Mouse (Mus musculus) Muller cell, postnatal 12 days (primary cell): ENCODE results near the gene Nde1.
"Not testable (repeated sequence)": the region's sequence is repeated elsewhere in the genome, so short reads cannot be mapped to it uniquely, and the experiment has no call there.

ENCODE experiments used
- DNase-seq: peaks from one replicate; pipeline ENCODE4 v3.0.0-alpha.2; 2015; ENCODE audit errors: inconsistent ontology term

Gene Nde1

DNA sequence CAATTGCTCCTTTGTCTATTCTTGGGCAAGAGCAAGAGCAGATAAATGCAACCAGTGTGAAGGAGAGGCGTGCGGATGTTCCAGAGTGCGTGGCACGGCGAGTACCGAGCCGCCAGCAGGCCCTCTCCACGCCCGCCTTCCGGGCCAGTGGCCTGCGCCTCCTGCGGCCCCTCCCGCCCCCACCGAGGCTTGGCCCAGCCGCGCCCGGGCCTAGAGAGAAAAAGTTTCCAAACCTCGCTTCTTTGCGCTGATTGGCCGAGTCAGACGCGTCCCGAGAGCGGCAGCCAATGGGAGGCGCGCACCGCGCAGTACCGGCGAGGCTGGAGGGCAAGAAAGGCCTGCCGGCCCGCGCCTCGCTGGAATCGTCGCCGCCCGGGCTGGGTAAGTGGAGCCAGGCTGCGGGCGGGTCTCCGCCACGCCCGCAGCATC, at the start of gene Nde1, which contains the start of gene Marf1:
TSS of gene Nde1 (plus strand) at position 288 of the 429 bp plus-strand sequence.
TSS of gene Marf1 (minus strand) at position 364 of the 429 bp plus-strand sequence.
- DNase-seq = peak; percentile 97

DNA sequence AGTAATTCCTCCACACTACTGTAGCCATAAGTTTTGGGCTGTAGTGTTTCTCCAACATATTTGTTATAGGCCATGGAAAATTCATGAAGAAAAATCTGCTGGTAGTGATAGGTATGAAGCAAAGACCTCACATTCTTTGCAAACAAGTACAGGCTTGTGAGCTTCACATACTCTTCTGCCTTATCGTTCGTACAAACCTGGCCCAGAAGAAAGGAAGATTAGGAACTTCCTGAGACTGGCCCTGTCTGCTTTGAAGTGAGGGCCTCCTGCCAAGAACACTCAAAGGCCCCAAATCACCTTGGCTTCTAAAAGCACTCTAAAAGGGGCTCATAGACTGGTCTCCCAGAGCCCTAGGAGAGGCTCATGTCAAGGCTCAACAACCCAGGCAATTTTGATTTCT, 45.8 kb upstream of the Nde1 start:
- no peak for DNase-seq

DNA sequence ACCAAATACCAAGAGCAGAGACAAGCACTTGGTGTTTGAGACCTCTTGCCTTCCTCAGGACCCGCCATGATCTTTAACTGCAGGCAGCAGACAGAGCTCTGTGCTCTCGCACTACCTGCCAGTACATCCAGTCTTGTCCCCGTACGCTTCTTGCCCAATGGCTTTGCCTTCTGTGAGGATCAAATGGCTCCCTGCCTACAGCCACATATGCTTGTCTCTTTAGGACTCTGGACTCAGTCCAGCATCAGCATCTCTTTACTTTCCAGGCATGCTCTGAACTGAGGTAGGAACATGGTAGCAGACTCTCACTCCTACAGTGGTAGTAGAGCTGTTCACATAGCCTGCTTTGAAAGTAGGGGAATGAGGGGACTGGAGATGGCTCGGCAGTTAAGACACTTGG, 42.1 kb upstream of the Nde1 start:
- no peak for DNase-seq

DNA sequence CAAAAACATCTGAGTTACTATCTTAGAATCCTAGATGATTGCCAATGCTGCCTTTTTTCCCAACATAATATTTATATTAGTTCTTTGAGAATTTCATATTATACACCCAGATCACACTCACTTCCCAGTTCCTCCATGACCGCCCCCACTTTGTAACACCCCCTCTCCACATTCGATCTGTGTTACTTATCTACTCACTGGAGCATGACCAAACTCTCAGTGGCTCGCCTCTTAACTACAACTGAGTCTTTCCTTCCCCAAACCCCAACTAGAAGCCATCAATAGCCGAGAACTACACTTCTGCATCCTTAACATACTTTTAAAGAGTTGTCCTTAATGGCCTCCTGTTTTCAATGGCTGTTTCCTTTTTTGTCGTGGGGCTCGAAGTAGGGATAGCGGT, 41.5 kb upstream of the Nde1 start:
- no peak for DNase-seq

DNA sequence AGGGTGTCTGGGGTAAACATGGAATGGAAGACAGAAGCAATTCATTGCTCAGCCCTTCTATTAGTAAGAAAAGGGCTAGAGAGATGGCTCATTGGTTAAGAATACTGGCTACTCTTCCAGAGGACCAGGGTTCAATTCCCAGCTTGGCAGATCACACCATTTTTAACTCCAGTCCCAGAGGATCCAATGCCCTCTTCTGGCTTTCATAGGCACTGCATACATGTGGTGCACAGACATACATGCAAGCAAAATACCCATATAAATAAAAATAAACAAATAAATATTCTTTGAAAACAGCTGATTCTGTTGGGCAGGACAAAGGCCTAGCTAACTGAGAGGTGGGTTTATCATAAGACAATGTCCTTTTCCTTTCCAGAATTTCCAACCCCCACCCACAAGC, 40.5 kb upstream of the Nde1 start:
- no peak for DNase-seq

DNA sequence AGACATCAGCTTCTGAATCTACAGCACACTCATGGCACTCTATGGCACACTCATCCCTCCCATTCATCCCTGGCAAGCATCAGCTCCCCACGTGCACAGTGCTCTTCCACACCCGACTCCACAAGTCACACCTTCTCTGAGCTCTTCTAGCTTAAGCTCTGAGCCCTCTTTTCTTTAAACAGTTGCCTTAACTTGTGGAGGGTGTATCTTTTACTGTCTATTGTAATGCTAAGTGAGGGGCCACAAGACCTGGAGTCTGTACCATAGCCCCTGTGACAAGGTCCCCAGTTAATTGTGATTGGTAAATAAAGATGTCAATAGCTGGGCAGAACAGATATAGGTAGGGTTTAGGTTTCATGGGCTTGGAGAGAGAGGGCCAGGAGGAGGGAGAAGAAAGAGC, 39.2 kb upstream of the Nde1 start:
- DNase-seq = no peak

DNA sequence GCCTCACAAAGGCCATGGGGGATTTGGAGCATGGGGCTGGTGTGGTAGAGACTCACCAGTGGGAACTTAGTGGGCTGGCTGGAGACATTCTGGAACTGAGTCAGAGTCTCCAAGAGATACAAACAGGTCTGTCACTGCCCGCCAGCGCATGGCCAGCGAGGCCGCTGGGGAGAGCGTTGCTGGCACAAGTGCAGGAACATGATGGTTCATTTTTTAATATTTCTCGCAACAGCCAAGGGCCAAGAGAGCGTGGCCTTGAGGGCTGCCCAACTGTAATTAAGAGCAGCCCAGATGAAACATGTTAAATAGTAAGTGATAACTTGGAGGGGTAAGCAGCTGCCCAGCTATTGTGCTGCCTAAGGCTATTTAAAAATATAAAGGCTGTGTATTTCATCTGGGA, 38.4 kb upstream of the Nde1 start:
- no peak for DNase-seq

DNA sequence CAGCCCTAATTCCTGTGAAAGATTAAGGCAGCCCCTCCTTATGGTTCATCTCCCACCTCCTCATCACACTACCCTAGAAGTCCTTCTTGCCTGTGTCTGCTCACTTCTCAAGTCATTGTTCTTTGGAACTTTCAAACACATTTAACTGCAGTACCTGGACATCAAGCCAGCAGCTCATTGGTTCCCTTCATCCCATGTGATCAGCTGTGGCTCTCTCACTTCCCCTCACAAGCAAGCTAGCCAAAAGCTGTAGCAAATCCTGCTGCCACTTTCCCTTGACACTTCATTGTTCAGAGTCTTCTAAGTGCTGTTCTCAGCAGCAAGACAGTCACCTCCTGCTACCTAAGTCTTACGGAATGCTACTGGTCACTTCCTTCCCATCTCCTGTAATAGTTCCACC, 37.8 kb upstream of the Nde1 start:
- no peak for DNase-seq

DNA sequence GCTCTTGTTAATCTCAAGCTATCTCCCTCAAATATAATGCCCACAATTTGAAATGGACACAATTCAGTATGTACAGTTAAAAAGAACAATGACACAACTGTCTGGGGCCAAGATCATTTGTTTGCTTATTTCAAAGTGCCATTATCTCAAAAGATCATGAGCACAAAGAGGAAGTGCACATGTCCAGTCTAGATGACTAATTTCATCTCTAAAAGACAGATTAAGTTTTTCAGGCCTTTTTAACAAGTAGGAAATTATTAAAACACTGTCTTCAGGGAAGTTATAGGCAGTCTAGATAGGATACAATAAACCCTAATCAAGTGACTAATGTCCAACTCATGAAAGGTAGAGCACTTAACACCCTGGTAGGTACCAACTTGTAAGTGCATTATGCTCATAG, 34.1 kb upstream of the Nde1 start:
- no peak for DNase-seq

DNA sequence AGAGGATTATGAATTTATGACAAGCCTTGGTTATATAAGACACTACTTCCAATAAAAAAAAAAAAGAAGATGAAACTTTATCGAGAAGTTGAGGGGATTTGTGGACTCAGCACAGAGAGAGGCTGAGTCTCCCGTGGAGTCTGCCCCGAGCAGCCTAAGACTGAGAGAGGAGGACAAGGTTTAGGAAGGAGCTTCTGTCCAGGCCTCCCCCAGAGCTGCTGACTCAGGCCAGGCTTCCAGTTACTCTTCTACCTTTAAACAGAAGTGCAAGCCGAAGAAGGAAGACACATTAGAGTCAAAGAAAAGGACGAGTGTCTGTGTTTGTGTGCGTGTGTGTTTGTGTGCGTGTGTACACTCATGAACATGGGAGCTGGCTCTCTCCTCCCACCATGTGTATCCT, 32.3 kb upstream of the Nde1 start:
- DNase-seq = no peak

DNA sequence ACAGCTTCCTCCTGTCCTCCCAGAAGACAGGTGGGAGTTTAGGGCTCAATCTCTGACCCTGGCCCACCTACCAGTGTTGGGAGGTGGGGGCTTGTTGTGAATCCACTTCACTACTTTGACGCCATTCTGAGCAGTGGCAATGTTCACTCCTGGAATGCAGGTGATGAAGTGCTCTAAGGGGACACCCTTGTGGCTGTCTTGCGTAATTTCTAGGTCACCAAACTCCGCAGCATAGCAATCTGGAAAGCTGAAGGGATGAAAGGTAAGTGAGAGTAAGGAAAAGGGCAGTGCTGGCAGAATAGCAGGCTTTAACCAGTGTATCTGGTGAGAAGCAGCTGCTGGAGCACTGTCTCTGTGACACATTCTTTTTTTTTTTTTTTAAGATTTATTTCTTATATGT, 31.7 kb upstream of the Nde1 start:
- no peak for DNase-seq

DNA sequence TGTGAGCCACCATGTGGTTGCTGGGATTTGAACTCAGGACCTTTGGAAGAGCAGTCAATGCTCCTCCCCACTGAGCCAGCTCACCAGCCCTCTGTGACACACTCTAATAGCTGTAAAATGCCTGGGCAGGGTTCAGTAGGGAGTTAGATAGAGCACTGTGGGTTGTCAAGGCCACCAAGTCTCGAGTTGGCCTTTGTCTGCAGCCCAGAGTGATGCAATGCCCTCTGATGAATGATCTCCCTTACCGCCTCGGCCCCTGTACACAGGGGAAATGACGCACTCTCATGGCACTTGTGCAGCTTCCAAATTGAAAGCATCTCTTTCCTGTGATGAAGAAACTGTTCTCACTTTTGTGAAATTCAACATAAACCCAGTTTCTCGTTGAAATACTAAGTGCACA, 31.2 kb upstream of the Nde1 start:
- no peak for DNase-seq

DNA sequence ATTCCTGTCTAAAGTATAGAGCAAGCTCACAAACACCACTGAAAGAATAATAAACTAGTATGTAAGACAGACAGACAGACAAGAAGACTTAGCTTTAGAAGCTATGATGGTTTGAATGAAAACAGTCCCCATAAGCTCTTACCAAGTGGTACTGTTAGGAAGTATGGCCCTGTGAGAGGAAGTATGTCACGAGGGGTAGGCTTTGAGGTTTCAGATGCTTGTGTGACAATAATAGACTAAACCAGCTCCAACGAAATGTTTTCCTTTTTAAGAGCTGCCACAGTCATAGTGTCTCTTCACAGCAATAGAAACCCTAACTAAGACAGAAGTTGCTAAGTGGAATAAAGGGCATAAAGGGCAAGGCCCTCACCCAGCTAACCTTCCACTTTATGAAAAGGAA, 28.1 kb upstream of the Nde1 start:
- no peak for DNase-seq

DNA sequence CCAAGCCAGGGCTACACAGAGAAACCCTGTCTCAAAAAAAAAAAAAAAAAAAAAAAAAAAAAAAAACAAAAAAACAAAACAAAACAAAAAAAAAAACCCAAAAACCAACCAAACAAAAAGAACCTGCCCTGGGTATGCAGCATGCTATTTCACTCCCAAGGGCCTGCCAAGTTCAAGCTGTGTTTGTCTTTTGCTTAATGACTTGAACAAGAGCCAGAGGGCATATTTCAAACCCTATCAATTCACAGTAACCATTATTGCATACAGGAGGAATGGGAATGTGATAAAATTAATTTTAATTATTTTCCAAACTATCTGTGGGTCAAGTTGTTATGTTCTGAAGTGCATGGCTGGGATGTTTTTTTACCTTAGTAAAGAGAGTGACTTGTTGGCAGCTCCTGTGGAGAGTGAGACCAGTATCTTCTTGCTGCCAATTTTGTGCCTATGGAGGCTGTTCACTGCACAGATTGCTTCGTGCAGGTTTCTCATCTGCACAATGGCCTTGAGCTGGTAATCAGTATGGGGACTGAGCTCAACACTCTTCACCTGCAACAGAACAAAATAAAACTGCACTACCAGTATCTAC, 25.0 kb upstream of the Nde1 start:
- DNase-seq = peak; percentile 60

DNA sequence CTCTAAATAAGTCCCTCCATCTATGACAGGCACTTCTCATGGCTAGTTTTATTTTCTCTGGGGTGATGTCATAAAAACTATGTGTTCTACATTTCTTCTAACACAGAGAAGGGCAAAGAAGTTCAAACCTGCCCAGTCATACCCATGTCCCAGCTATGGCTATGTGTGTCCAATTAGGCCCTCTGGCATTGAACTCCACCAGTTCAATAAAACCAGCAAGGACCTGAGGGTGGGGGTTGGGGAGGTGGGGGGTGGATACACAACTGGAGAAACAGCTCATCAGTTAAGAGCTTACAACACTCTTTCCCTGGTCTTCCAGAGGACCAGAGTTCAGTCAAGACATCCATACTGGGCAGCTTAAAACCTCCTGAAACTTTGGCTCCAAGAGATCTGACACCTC, 24.0 kb upstream of the Nde1 start:
- no peak for DNase-seq

DNA sequence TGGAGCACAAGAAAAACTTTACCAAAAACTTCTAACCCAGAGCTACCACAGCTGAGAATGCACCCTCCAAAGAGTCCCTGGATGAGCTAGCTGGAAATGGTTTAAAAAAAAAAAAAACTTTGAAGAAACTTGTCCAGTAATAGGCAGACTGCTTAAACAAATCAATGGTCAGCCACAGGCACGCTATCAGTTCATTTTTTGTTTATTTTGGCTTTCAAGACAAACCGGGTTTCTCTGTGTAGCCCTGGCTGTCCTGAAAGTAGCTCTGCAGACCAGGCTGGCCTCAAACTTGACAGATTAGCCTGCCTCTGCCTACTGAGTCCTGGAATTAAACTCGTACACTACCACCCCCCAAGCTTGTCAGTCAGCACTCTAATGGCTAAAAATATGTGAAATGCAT, 19.8 kb upstream of the Nde1 start:
- no peak for DNase-seq

DNA sequence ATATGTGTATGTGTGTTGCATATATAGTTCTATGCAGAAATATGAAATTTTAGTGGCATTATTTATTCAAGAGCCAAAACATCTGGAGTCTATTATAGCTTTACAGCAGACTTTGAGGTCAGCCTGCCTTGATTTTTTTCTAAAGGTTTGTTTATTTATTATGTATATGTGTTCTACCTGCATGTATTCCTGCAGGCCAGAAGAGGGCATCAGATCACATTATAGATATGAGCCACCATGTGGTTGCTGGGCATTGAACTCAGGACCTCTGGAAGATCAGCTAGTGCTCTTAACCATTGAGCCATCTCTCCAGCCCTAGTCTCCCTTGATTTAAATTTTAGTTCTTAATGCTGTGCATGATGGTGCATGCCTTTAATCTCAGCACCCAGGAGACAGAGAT, 15.4 kb upstream of the Nde1 start:
- no peak for DNase-seq

DNA sequence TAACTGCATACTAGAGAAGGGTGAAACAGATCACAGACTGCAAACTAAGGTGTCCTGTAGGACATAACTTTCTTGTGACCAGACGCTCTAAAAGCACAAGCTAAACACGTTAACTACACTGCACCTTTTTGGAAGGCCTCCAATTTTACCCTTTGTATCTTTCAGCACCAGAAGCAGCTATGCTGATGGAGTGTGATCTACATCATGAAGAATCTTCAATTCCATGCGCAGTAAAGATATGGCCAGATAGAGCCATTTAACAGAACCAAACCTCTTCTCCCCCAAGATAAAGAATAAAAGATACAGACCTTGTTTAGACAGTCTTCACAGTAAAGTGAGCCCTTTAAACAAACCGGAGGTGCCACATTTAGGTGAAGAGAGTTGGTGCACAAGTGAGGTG, 11.4 kb upstream of the Nde1 start:
- DNase-seq = no peak

DNA sequence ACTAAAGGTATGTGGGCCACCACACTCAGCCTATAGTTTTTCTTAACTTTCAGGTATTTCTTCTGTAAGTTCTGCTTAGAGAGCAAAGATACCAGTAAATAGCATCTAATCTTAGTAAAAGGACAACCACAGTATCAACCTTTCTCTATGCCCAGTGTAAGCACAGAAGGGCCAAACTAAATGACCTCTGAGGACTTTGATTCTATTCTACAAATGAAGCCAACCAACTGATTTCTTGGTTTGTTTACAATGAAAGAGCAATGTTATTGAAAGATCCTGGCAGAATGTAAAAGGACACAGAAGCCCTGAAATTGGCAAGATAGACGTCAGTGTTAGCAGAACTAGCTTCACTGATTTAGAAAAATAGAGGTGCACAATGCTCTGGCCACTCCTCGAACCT, 7.4 kb upstream of the Nde1 start:
- not testable (repeated sequence) for DNase-seq

DNA sequence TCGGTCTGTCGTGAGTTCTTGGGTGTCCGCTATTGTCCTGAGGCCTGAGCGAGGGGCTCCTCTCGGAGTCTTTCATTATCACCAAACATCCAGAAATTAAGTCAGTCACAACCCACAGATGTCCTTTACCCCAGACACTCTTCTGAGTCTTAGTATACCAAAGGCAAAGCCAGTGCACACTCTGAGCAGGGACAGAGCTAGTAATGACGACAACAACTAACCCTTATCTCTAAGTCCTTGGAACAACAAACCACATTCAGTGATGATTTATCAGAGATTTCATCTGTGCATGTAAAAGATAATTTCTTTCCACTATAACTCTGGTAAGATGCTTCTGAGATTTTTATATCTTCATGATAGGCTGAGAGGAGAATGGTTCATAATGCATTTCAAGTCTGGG, 6.8 kb upstream of the Nde1 start:
- no peak for DNase-seq

DNA sequence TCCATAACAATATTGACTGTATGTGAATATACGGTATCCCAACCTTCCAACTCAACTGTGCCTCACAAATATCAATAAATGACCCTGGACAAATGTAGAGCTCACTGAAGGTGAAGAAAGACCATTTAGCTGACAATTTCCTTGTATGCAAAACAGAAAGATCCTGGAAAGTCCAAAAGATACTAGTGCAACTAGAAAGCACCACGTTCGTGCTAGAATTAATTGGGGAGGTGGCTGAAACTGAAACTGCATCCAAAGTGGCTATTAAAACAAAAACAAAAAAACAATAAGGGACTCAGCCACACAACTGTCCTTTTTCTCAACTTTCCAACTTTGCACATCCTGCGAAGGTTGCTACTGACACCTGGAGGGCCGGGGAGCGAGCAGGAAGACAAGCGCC, 4.5 kb upstream of the Nde1 start:
- DNase-seq = no peak

DNA sequence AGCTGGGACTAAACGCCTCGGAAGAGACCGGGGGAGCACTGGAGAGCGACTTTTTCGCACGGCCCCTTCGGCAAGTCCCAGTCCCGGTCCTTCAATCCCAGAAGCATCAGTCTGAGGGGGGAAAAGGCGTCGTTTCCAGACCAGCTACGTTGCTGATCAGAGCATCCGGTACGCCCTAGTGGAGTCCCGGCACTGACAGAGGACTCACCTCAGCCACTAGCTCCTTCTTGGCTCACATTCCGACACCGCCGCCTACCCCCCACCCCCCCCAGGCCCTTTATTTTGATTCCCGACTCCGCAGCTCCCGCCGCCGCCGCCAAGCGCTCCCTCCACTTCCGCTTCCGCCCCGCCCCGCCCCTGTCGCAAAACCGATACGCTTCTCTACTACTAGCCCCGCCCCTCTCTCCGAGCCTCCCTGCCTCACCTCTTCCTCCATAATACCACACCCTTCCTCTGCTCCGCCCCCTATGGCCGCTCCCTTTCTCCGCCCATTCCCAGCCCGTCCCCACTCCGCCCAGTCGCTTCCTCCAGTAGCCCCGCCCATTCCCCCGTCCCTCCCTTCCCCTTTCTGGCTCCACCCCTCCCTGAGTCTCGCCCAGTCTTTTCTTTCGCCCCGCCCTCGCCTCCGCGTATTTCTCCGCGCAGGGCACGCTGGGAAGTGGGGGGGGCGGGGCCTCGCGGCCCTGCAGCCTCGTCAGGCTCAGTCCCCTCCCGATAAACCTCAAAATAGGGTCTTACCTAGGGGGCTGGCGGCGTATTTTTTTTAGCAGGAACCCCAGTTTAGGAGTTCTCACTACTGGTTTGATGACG, 3.9 kb upstream of the Nde1 start:
- DNase-seq = peak; percentile 100

DNA sequence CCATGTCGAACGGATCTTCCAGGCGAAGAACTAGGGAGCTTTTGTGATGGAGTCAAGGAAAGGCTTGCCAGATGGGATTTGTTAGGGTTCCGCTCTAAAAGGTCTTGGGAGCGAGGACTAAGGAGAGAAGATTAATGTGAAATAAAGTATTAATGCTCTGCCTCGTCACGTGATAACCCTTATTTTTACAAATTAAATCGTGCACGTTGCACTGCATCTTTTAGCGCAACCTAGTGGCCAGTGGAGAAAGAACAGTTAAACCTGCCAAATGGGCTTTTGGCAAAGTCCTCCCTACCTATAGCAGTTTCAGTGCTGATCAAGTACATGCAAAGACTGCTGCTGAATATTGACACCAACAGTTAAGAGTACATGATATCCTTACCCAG, 3.3 kb upstream of the Nde1 start:
- DNase-seq = peak; percentile 87

DNA sequence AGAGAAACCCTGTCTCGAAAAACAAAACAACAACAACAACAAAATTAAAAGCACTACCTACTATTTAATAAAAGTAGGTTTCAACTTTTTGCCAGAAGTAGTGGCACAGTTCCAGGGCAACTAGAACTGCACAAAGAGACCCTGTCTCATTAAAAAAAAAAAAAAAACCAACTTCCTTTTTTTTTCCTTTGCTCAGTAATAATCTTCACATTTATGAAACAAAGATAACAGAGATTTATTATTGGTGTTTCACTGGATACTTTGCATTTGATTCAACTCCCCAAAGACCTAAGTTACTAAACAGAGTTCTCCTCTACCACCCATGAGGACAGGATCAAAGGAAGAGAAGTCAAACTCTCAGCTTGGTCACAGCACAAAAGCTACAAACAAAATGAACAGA, 2.1 kb upstream of the Nde1 start:
- DNase-seq = no peak
